Mouse (Mus musculus) embryonic fibroblast, embryonic 13.5 days (primary cell): ENCODE results near the gene Homer3.

Experiments
- CTCF ChIP-seq: IDR thresholded peaks from 2 replicates; pipeline ENCODE4 v1.5.1; 2011; ENCODE audit warnings: mild to moderate bottlenecking, control low read depth, low read length, moderate library complexity, borderline replicate concordance; ENCODE audit not compliant: insufficient read depth
- POLR2A ChIP-seq: IDR thresholded peaks from 2 replicates; pipeline ENCODE4 v1.6.1; 2011; ENCODE audit warnings: low read depth, mild to moderate bottlenecking, control low read depth, low read length, moderate library complexity

- TF ChIP-seq CTCF (no peak), POLR2A (no peak)
Observed at GRCm38 (mm10) chr8:70276476-70276875, 6.2 kb upstream of the Homer3 start.
